ENCODE assay signal across 8 mouse cellular contexts in the genomic region with DNA sequence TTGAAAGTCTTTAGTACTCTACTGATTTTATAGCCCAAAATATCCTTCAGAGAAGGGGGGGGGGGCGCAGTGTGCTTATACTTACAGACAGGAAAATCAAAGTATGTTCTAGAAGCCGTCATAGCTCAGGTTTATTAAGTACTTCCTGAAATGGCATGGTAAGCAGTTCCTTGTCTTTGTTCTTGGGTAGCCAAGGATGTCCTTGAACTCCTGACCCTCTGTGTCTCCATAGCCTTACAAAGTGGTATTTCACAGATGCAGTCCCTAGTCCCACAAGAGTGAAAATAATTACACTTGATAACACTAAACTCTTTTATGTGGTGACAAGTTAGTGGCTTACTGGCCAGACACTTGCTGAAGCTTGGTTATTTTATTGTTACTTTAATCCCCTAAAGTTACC. TPM values are rescaled to one million over a fixed set of nuclear protein-coding genes. Genes with fewer than 3 reads are reported as not detected.
DNase-seq lines count a peak whose midpoint lies in the region; ATAC-seq and TF ChIP-seq lines count a peak whose summit lies in the region.

No protein-coding gene starts in this region.

- 5% methylated on average over 2 of the region's 2 CpGs for WGBS in kidney, postnatal 0 days
- 31% methylated on average over 2 of the region's 2 CpGs for WGBS in intestine, embryonic 16.5 days

- peak overlapping the region; percentile 89; the same call in 1 of the 2 replicates for H3K4me3 ChIP-seq in kidney, postnatal 0 days (replicated peaks; ENCODE audit: low read depth, low read length)
- peak overlapping the region; percentile 72; the same call in 1 of the 2 replicates for H3K4me3 ChIP-seq in cortical plate, adult 2 months (ENCODE audit: insufficient read depth, low read length)
- peak overlapping the region; percentile 93 for H3K4me3 ChIP-seq in intestine, embryonic 16.5 days (ENCODE audit: low read length)
- peak overlapping the region; percentile 98 for H3K4me3 ChIP-seq in myocyte

- H3K9ac ChIP-seq in kidney, postnatal 0 days (ENCODE audit: low read depth, low read length) = peak overlapping the region; percentile 74; the same call in 1 of the 2 replicates
- H3K9ac ChIP-seq in intestine, embryonic 16.5 days (ENCODE audit: low read depth, low read length) = peak overlapping the region; percentile 99; the same call in 1 of the 2 replicates

- H3K36me3 ChIP-seq in kidney, postnatal 0 days (ENCODE audit: insufficient read depth, low read length) = no peaks in the 10 kb centered on the region
- no peaks in the 10 kb centered on the region for H3K36me3 ChIP-seq in intestine, embryonic 16.5 days (ENCODE audit: control insufficient read depth, insufficient read depth, low read length)
- no peaks in the 10 kb centered on the region for H3K36me3 ChIP-seq in myocyte (ENCODE audit: control insufficient read depth, insufficient read depth)

- H3K4me1 ChIP-seq in kidney, postnatal 0 days (replicated peaks; ENCODE audit: insufficient read depth, low read length) = 0 out of 2 replicates have a peak, but pooled peaks cover 22% of the 10 kb centered on the region
- H3K4me1 ChIP-seq in cortical plate, adult 2 months (ENCODE audit: control insufficient read depth, insufficient read depth, low read length) = peaks cover 2% of the 10 kb centered on the region
- peaks cover 15% of the 10 kb centered on the region for H3K4me1 ChIP-seq in intestine, embryonic 16.5 days (ENCODE audit: control insufficient read depth, insufficient read depth, low read length)

- H3K9me3 ChIP-seq in kidney, postnatal 0 days (replicated peaks; ENCODE audit: low read length) = no peaks in the 10 kb centered on the region
- no peaks in the 10 kb centered on the region for H3K9me3 ChIP-seq in intestine, embryonic 16.5 days (ENCODE audit: control insufficient read depth, low read length)

- no peak for TF ChIP-seq POLR2A in cortical plate, adult 2 months (IDR thresholded peaks at IDR 0.05; ENCODE audit: extremely low read depth, insufficient read depth, low read length)
- TF ChIP-seq POLR2A in myocyte (IDR thresholded peaks at IDR 0.05; ENCODE audit: insufficient read length, low read depth) = no peak

- H3ac ChIP-seq in myocyte (ENCODE audit: control insufficient read depth, insufficient read length) = no peak overlapping the region

- peak overlapping the region; percentile 100 for H3K27ac ChIP-seq in kidney, postnatal 0 days
- no peak overlapping the region for H3K27ac ChIP-seq in cortical plate, adult 2 months (ENCODE audit: insufficient read depth, low read length)
- H3K27ac ChIP-seq in intestine, embryonic 16.5 days (ENCODE audit: low read length) = peak overlapping the region; percentile 100

- no peaks in the 10 kb centered on the region for H3K27me3 ChIP-seq in kidney, postnatal 0 days (ENCODE audit: insufficient read depth, low read length)
- no peaks in the 10 kb centered on the region for H3K27me3 ChIP-seq in intestine, embryonic 16.5 days (replicated peaks; ENCODE audit: control insufficient read depth, insufficient read depth, low read length)
- H3K27me3 ChIP-seq in myocyte (ENCODE audit: control insufficient read depth, insufficient read depth, insufficient read length) = no peaks in the 10 kb centered on the region

- peaks cover 34% of the 10 kb centered on the region for H3K79me2 ChIP-seq in myocyte (ENCODE audit: control insufficient read depth, insufficient read depth)

- no peak for ATAC-seq in kidney, postnatal 0 days (replicated peaks; ENCODE audit: low FRiP score, low read depth)
- ATAC-seq in intestine, embryonic 16.5 days = no peak
- ATAC-seq in megakaryocyte progenitor cell, adult 5-6 weeks (replicated peaks; ENCODE audit: poor library complexity) = no peak

- peak overlapping the region; percentile 67 for H3K4me2 ChIP-seq in kidney, postnatal 0 days (ENCODE audit: low read length)
- peak overlapping the region; percentile 69 for H3K4me2 ChIP-seq in intestine, embryonic 16.5 days (ENCODE audit: low read depth, low read length)
- H3K4me2 ChIP-seq in myocyte (ENCODE audit: low read depth) = peak overlapping the region; percentile 83

- peak; percentile 61 for DNase-seq in kidney, postnatal 0 days (ENCODE audit: low spot score)
- DNase-seq in kidney, postnatal 25 days = no peak
- DNase-seq in right cerebral cortex, postnatal 14 days = no peak
- DNase-seq in spleen, postnatal 4 days (ENCODE audit: low spot score in 2 of 2) = no peak

- TF ChIP-seq CTCF in kidney, postnatal 0 days (IDR thresholded peaks at IDR 0.05; ENCODE audit: low read depth) = no peak
- TF ChIP-seq CTCF in cortical plate, adult 2 months (IDR thresholded peaks at IDR 0.05; ENCODE audit: extremely low read depth, insufficient read depth, low read length) = no peak

TF ChIP-seq in myocyte, 11 proteins besides CTCF, POLR2A, EP300 and RAD21:
- TF ChIP-seq SRF (IDR thresholded peaks at IDR 0.05; ENCODE audit: control insufficient read depth, insufficient read length, low read depth) (no peak), MYOD1 (IDR thresholded peaks at IDR 0.05; ENCODE audit: control insufficient read depth in 1 of 3, insufficient read length in 2 of 3, low read depth in 2 of 3) (no peak), POLR2AphosphoS2 (IDR thresholded peaks at IDR 0.05; ENCODE audit: insufficient read length, low read depth) (no peak), TCF3 (IDR thresholded peaks at IDR 0.05; ENCODE audit: insufficient read length, low read depth) (no peak), E2F4 (IDR thresholded peaks at IDR 0.05; ENCODE audit: insufficient read depth) (no peak), REST (IDR thresholded peaks at IDR 0.05; ENCODE audit: insufficient read depth, insufficient read length) (no peak), USF1 (IDR thresholded peaks at IDR 0.05; ENCODE audit: low read depth) (no peak), TCF12 (IDR thresholded peaks at IDR 0.05; ENCODE audit: insufficient read depth, poor library complexity, severe bottlenecking) (no peak), CEBPB (IDR thresholded peaks at IDR 0.05; ENCODE audit: insufficient read depth, poor library complexity, severe bottlenecking) (no peak), MAX (IDR thresholded peaks at IDR 0.05; ENCODE audit: low read depth) (no peak), MYOG (IDR thresholded peaks at IDR 0.05; ENCODE audit: control insufficient read depth in 1 of 3, insufficient read depth in 1 of 3, insufficient read length in 2 of 3, low read depth in 2 of 3) (no peak)

RNA-seq across cellular contexts. Expression of a gene that starts 0.9 kb away (rescaled TPM):
- polyA plus RNA-seq in kidney, postnatal 0 days (2015; fragmentation: Nextera tagmentation; extraction: Ambion mirVana) = 11.6 and 12.6 TPM in 2 replicates
- 3.1 TPM in 2 replicates for polyA plus RNA-seq in cortical plate, adult 2 months (2012; rRNA removed)
- polyA plus RNA-seq in intestine, embryonic 16.5 days (2015; fragmentation: Nextera tagmentation; extraction: Ambion mirVana) = 10.6 and 12.5 TPM in 2 replicates
- polyA plus RNA-seq in myocyte (2012; fragmentation: generic; extraction: Trizol) = 1.0 TPM
- 0.66 TPM in 1 of 2 replicates, not detected in the other for total RNA-seq in megakaryocyte progenitor cell, adult 5-6 weeks (2015)
- total RNA-seq in megakaryocyte progenitor cell, adult 5-6 weeks (2017) = not detected in 2 replicates

RNA-seq across cellular contexts. Expression of a gene that starts 1.0 kb away (rescaled TPM):
- polyA plus RNA-seq in kidney, postnatal 0 days (2015; fragmentation: Nextera tagmentation; extraction: Ambion mirVana) = 56.7 and 57.8 TPM in 2 replicates
- 78.7 and 86.6 TPM in 2 replicates for polyA plus RNA-seq in cortical plate, adult 2 months (2012; rRNA removed)
- polyA plus RNA-seq in intestine, embryonic 16.5 days (2015; fragmentation: Nextera tagmentation; extraction: Ambion mirVana) = 61.7 and 65.7 TPM in 2 replicates
- polyA plus RNA-seq in myocyte (2012; fragmentation: generic; extraction: Trizol) = 18.1 TPM
- 20.2 and 28.5 TPM in 2 replicates for total RNA-seq in megakaryocyte progenitor cell, adult 5-6 weeks (2015)
- 23.9 and 51.9 TPM in 2 replicates for total RNA-seq in megakaryocyte progenitor cell, adult 5-6 weeks (2017)

RNA-seq across cellular contexts. Expression of a gene that starts 34.9 kb away (rescaled TPM):
- polyA plus RNA-seq in kidney, postnatal 0 days (2015; fragmentation: Nextera tagmentation; extraction: Ambion mirVana) = 13.7 and 16.0 TPM in 2 replicates
- 0.17 and 0.19 TPM in 2 replicates for polyA plus RNA-seq in cortical plate, adult 2 months (2012; rRNA removed)
- 4.0 and 4.7 TPM in 2 replicates for polyA plus RNA-seq in intestine, embryonic 16.5 days (2015; fragmentation: Nextera tagmentation; extraction: Ambion mirVana)
- 0.31 TPM for polyA plus RNA-seq in myocyte (2012; fragmentation: generic; extraction: Trizol)
- 0.27 and 0.32 TPM in 2 replicates for total RNA-seq in megakaryocyte progenitor cell, adult 5-6 weeks (2015)
- 0.17 TPM in 1 of 2 replicates, not detected in the other for total RNA-seq in megakaryocyte progenitor cell, adult 5-6 weeks (2017)

RNA-seq across cellular contexts. Expression of a gene that starts 45.0 kb away (rescaled TPM):
- 20.8 and 21.5 TPM in 2 replicates for polyA plus RNA-seq in kidney, postnatal 0 days (2015; fragmentation: Nextera tagmentation; extraction: Ambion mirVana)
- 58.9 and 63.7 TPM in 2 replicates for polyA plus RNA-seq in cortical plate, adult 2 months (2012; rRNA removed)
- 13.8 and 19.6 TPM in 2 replicates for polyA plus RNA-seq in intestine, embryonic 16.5 days (2015; fragmentation: Nextera tagmentation; extraction: Ambion mirVana)
- polyA plus RNA-seq in myocyte (2012; fragmentation: generic; extraction: Trizol) = 3.0 TPM
- total RNA-seq in megakaryocyte progenitor cell, adult 5-6 weeks (2015) = 5.1 and 5.6 TPM in 2 replicates
- 6.0 and 6.5 TPM in 2 replicates for total RNA-seq in megakaryocyte progenitor cell, adult 5-6 weeks (2017)
